Mouse (Mus musculus): ENCODE data around the gene Fam78b.

- no peak for TF ChIP-seq POLR2A (IDR thresholded peaks at IDR 0.05; ENCODE audit: insufficient read depth, low read length)
- TF ChIP-seq CTCF (IDR thresholded peaks at IDR 0.05; ENCODE audit: low read depth, low read length), result no peak
- no peak for TF ChIP-seq EP300 (IDR thresholded peaks at IDR 0.05; ENCODE audit: insufficient read depth, low read depth, low read length)
Observed at GRCm38 (mm10) chr1:166973731-166974130, 27.5 kb upstream of the Fam78b start.

Data from ES-Bruce4 (cell line).